Mouse (Mus musculus) urinary bladder, adult 18-20 months (tissue): ENCODE measurements around the gene Psmd9.

Experiments
- DNase-seq, 2 experiments: peaks; one replicate each; pipeline ENCODE4 v3.0.0; 2022; ENCODE audit warnings: low spot score in 2 of 2, mixed read lengths in 2 of 2

Gene Psmd9

DNA sequence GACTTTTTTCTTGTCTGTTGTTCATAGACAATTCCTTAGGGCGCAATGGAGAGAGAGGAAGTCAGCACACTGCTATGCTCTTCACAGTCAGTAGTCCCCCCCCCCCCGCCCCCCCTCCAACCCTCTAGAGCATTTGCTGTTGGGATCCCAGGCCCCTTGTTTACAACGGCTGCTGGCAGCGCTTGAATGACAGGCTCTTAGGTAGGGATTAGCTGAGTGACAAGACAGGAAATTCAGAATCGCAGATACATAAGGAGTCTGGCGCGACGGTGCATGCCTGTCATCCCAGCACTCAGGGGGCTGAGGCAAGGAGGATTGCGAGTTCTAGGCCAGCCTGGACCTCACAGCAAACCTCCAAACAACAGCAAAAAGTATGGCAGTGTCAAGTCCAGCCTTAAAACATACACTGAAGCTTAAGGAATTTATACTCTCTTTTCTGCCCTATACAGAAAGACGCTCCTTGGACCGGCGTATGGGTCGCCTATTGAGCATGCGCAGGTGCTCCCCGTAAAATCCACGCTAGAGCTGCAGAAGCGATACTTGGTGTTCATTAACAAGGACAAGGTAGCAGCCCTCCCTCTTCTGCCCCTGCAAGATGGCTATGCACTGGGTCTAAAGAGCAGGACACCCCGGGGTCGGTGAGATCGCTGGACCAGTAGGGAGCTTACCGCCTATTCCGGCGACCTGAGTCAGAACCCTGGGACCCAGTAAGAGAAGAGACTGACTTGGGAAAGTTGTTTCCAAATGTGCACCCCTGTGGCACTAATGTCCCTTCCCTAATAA is 128.0 kb downstream of the Psmd9 start:
- DNase-seq: no peak

DNA sequence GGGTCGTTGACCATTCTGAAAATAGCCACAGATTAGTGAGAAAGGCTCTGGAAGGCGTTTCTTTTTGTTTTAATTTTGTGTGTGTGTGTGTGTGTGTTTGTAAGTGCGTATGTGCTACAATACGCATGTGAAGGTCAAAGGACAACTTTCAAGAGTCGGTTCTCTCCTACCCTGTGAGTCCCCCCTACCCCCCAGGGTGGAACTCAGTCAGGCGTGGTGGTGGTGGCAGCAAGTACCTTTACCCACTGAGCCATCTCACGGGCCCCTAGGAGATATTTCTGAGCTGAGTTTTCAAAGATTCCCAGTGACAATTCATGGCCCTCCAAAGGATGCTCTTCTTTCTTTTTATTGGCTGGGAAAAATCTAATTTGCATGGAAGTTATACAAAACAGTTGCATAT is 128.6 kb downstream of the Psmd9 start:
- DNase-seq: no peak

DNA sequence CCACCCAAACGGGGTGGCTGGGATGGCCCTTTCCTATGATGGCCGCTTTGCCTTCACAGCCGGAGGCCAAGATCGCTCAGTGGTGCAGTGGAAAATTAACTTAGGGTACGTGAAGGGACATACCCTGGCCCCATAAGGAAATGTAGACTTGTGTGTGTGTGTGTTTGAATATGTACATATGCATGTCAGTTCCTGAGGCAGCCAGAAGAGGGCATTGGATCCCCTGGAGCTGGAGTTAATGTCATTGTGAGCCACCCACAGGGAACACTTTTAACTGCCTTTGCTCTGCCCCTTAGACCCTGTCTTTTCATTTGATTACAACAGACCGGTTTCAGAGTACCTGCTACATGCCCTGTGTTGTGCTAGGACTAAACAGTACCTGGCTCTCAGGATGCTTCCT is 129.3 kb downstream of the Psmd9 start:
- no peak for DNase-seq
